Mouse (Mus musculus) cerebral cortex, adult 2 months (tissue): ENCODE measurements around the gene Ppp1r12a.

Source experiments
- WGBS: fragments of 180-500 bp; shearing (Covaris S2); methylation state at CpG from one replicate; pipeline ENCODE4 v1.1.7; 2018; 5-methylcytosine and 5-hydroxymethylcytosine counted together

The Ppp1r12a gene

GRCm38 (mm10) chr10:108161261-108162256 lies at the start of gene Ppp1r12a:
TSS of gene Ppp1r12a (plus strand) at chr10:108162193.
- 1% methylated on average over 87 of the region's 89 CpGs for WGBS

DNA sequence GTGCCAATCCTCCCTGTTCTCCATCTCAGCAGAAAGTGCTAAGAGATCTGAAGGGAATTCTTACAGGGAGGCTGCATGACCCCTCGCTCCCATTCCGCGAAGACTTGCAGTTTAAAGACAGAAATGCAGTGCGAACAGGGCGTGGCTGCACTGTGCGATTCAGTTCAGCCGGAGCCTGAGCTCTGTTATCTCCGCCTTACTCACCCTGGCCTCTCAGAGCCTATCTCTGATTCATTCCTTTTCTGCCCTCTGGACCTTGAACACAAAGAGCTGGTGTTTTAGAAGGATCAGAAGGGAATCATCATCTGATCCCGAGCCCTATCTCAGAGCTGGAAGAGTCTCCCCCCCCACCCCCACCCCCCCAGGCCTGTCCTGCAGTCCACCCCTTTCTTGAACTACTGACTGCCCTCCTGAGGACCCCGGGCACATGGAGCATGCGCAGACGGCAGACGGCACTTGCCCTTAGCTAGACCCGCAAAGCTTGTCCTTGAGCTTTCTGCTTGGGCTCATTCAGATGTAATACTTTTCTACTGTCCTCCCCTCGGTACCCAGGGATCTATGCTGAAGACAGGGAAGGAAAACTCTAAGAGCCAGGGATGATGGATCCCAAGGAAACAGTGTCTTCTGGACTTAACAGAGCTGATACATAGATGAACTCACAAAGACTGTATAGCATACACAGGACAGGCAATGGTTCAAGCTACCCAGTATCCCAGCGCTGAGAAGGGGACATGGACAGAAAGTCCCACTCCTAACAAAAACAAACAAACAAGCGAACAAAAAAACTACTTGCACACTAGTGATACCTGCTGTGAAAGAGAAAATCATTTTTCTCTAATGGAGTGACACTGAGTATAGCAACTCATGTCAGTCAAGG lies 48.4 kb upstream of the Ppp1r12a start:
- 75% methylated on average over 17 of the region's 17 CpGs for WGBS

GRCm38 (mm10) chr10:108118200-108119163 lies 43.5 kb upstream of the Ppp1r12a start:
- 48% methylated on average over 13 of the region's 13 CpGs for whole genome bisulfite sequencing

GRCm38 (mm10) chr10:108119416-108119815 lies 42.6 kb upstream of the Ppp1r12a start:
- WGBS = 85% methylated on average over 1 of the region's 1 CpGs

DNA sequence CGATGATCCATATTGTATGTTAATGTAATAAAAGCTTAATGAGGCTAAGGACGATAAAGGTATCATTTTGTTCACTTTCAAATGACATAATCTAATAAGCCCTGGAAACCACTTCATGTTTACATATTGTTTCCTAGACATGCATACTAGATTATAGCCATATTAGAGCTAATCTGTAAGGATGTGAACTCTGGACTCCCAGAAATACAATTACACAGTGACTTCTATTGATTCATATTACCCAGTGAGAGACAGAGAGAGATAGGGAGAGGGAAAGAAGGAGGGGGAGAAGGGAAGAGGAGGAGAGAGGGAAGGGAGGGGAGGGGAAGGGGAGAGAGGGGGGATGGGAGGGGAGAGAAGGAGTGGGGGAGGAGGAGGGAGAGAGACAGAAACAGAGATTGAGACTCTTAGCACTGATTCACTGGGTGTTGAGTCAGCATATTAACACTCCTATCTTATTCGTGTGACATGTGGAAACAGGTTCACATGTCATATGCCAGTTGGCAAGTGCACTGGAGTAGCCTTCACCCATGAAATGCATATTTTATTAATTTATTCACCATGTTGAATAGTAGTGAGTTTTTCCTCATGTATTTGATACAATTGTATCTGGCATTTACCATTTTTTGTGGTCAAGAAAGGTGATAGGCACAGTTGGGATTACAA lies 36.9 kb upstream of the Ppp1r12a start:
- WGBS = 82% methylated on average over 3 of the region's 3 CpGs

- 96% methylated on average over 3 of the region's 3 CpGs for WGBS
Measured at GRCm38 (mm10) chr10:108129167-108129566, 32.8 kb upstream of the Ppp1r12a start.

GRCm38 (mm10) chr10:108131858-108132257 lies 30.1 kb upstream of the Ppp1r12a start:
- WGBS = 60% methylated on average over 6 of the region's 6 CpGs

DNA sequence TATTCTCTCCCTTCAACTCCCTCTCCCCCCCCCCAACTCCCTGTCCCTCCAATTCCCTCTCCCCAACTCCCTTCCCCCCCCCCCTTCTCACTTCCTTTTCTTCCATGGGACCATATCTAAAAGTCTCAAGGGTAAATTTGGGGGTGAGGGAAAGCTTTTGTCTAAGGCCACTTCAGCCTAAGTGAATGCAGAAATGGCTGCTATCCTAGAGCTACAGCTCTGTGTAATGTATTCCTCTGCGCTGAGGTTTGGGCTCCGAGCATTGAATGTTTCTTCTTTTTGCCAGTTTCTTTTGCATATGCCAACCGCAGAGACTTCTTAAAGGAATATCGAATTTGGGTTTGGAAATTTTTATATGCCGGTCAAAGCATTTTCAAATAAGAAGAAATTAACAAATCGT lies 28.7 kb upstream of the Ppp1r12a start:
- WGBS = 23% methylated on average over 6 of the region's 6 CpGs

DNA sequence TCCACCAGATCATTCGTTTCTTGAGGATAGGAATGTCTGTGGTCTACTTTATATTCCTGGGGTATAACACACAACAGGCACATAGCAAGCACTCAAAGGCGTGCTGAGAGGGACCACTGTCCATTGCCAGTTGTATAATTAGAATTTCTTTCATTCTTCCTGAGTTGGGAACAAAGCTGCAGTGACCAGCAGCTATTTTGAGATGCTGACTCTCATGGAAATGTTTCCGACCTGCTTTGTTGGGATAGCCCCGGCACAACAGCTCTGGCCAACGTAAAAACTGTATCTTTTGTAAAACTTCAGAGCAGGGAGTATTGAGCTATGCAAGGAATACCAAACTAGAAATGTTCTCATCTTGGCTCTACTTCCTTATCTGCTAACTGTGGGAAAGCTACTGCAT lies 28.2 kb upstream of the Ppp1r12a start:
- 25% methylated on average over 5 of the region's 5 CpGs for WGBS

- 84% methylated on average over 5 of the region's 5 CpGs for WGBS
Measured at GRCm38 (mm10) chr10:108138347-108138746, 23.6 kb upstream of the Ppp1r12a start.

DNA sequence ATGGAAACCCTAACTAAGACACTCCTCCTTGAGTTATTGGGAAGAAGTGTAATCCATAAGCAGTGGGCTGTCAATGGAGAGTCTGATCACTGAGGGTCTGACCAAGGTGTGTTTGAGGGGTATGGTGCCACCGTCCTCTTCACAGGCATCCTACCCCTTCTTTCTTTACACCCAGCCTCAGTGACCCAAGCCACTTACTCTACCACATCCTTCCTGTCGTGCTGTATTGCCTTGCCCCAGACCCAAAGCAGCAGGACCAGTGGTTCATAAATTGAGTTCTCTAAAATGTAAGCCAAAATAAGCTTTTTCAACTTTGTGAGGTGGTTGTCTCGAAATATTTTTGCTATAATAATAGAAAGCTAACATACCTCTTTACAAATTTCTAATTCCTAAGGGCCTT lies 22.2 kb upstream of the Ppp1r12a start:
- WGBS = 90% methylated on average over 3 of the region's 3 CpGs

GRCm38 (mm10) chr10:108140742-108141141 lies 21.3 kb upstream of the Ppp1r12a start:
- WGBS = 97% methylated on average over 3 of the region's 3 CpGs

DNA sequence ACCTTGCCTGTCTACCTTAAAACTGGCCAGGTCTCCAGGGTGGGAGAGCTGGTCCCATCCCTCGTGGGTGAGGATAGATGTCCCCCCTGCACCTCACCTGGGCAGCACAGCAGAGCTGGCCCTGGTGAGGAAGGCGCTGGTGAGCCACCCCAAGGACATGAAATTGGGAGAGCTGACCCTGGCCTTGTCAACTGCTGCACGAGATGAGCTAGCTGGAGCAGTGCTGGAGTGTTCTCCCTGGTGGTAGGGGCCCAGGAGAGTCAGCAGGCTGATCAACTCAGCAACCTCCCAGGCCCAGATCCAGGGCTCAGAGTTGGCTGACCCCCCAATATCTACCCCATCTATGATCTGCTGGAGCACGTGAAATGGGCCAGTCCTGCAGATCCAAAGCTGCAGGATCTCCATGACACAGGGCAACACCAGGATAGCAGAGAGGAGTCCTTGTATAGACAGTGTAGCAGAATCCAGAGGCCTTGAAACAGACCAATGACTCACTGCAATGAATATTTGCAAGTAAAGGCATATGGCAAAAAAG lies 17.9 kb upstream of the Ppp1r12a start:
- 77% methylated on average over 4 of the region's 4 CpGs for WGBS

- 92% methylated on average over 9 of the region's 9 CpGs for WGBS
Measured at GRCm38 (mm10) chr10:108145701-108146100, 16.3 kb upstream of the Ppp1r12a start.

DNA sequence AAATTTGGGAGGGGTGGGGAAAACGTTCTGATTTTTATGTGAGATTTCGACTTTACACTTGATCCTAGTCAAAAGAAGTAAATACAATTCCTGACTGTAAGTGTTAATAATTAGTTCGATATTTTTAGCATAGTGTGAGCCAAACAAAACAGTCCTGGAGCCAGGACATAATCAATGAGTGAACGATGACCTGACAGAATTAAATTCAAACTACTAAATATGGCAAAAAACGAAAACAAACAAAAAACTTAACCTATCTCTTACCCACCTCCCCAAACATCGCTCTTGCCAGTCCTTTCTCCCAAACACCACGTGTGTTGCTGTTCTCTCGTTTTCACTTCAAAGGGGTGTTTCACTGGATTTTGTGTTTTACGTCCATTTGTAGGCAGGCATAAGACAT lies 15.0 kb upstream of the Ppp1r12a start:
- 87% methylated on average over 9 of the region's 9 CpGs for WGBS

- 78% methylated on average over 3 of the region's 3 CpGs for WGBS
Measured at GRCm38 (mm10) chr10:108153301-108153700, 8.7 kb upstream of the Ppp1r12a start.

- WGBS = 58% methylated on average over 21 of the region's 21 CpGs
Measured at GRCm38 (mm10) chr10:108155042-108155686, 6.8 kb upstream of the Ppp1r12a start.

DNA sequence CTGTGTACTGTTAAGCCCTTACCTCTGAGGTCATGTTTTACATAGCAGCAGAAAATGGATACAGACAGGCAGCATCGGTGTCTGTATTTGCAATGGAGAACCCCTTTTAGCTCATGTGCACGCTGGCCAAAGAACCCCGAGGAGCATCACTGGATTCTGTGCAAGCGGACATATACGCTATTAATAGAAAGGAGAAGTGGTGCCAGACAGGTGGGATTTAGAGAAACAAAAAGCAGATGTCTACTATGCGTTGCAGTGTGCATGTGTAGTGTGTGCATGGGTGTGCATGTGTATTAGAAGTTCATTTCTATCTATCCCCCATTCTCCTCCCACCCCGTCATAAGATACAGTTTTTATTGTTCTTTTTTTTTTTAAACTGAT lies 6.3 kb upstream of the Ppp1r12a start:
- WGBS = 57% methylated on average over 7 of the region's 7 CpGs

DNA sequence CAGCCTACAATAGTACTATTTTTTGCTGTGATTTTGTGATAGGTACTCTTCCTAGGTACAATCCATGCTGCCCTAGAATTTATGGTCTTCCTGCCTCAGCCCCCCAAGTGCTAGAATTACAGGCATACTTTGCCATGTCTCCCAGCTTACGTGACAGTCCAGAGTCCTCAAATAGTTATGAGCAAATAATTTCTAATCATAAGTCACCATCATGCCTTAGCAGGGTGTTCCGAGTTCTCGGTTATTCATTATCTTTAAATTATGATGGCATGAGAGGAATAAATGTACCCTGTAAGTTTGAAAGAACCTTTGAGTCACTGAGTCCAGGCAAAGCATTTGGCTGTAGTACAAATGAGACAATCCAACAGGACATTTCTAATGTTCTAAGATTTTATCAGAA lies 5.9 kb upstream of the Ppp1r12a start:
- 93% methylated on average over 3 of the region's 3 CpGs for WGBS

GRCm38 (mm10) chr10:108159002-108159401 lies 3.0 kb upstream of the Ppp1r12a start:
- WGBS = 96% methylated on average over 14 of the region's 14 CpGs
